Mouse (Mus musculus) small intestine, adult 2 months (tissue): ENCODE data around the gene Cgrrf1.

Source experiments
- CTCF ChIP-seq: fragments of 200-500 bp; IDR thresholded peaks from 2 replicates; pipeline ENCODE4 v1.5.1; 2012; ENCODE audit warnings: low read depth, mild to moderate bottlenecking, control low read depth, inconsistent platforms, low read length, moderate library complexity, mixed read lengths; ENCODE audit not compliant: insufficient replicate concordance, insufficient read length; ENCODE audit errors: extremely low read depth
- POLR2A ChIP-seq: fragments of 200-500 bp; IDR thresholded peaks from 2 replicates; pipeline ENCODE4 v1.6.1; 2012; ENCODE audit warnings: low read depth, mild to moderate bottlenecking, control low read depth, inconsistent platforms, low read length, moderate library complexity

DNA sequence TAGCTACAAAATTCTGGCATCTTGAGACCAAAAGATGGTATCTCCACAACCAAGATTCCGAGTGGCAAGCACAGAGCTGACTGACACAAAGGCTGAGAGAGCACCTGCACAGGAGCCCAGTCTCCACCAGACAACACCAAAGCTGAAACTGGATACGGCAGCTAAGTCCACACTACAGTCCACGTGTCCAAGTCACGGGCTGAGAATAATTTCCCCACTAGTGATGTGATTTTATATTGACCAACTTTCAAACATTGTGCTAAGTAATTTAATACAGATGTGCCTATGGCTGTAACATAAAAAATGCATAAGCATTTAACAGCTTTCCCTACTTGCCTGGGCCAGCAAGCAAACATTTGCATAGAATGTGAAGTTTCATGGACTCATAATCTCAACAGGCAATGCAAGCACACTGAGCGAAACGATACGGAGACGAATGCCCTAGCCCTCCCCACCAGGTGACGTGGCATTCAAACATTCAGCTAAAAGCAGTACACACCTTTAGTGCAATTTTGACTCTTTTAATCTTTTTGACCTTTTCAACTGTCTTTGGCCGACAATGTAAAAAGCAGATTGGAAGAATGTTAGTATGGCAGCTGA, 48.5 kb upstream of the Cgrrf1 start:
- TF ChIP-seq POLR2A (no peak), CTCF (no peak)
